ENCODE assay signal across 30 mouse cellular contexts in genomic region chr4:127545106-127545505, GRCm38 (mm10).
"Had no signal": no experiment of that assay in that cellular context is flagged by ENCODE, and none has a peak within 500 bp of the region (broad histone marks: within the 10 kb centered on the region; RNA-seq: fewer than 3 reads in every experiment).

No protein-coding gene starts in this region.

- ATAC-seq: liver, embryonic 12.5 days; liver, postnatal 0 days; lung, postnatal 0 days; midbrain, embryonic 15.5 days; midbrain, embryonic 16.5 days had no signal

- H3K27me3 ChIP-seq: limb, embryonic 12.5 days; limb, embryonic 13.5 days; limb, embryonic 15.5 days; liver, embryonic 12.5 days; liver, embryonic 13.5 days; liver, embryonic 15.5 days; lung, embryonic 15.5 days; megakaryocyte, embryonic 14.5 days; midbrain, embryonic 15.5 days; neural tube, embryonic 12.5 days had no signal

- H3K4me1 ChIP-seq: limb, embryonic 12.5 days; limb, embryonic 13.5 days; limb, embryonic 15.5 days; liver, embryonic 12.5 days; liver, embryonic 13.5 days; liver, embryonic 15.5 days; lung, embryonic 15.5 days; megakaryocyte, embryonic 14.5 days; midbrain, embryonic 10.5 days; midbrain, embryonic 12.5 days; neural tube, embryonic 12.5 days had no signal

- DNase-seq: left cerebral cortex, postnatal 4 days; liver; liver, embryonic 13.5 days; liver, postnatal 0 days; lung, adult 18-20 months; lung, adult 2 months; lung, embryonic 14.5 days; lung, postnatal 10 days; lung, postnatal 14 days; lung, postnatal 36 days; lung, postnatal 4 days; midbrain, embryonic 14.5 days had no signal

- H3K27ac ChIP-seq: limb, embryonic 10.5 days; limb, embryonic 12.5 days; limb, embryonic 13.5 days; limb, embryonic 15.5 days; liver, embryonic 12.5 days; liver, embryonic 13.5 days; liver, embryonic 14.5 days; liver, embryonic 15.5 days; lung, embryonic 15.5 days; macrophage; midbrain, embryonic 10.5 days; midbrain, embryonic 12.5 days; midbrain, embryonic 15.5 days; neural tube, embryonic 12.5 days had no signal

- H3K9ac ChIP-seq: limb, embryonic 12.5 days; limb, embryonic 13.5 days; limb, embryonic 15.5 days; liver, embryonic 12.5 days; liver, embryonic 13.5 days; liver, embryonic 14.5 days; liver, embryonic 15.5 days; liver, postnatal 0 days; lung, embryonic 14.5 days; lung, embryonic 15.5 days; midbrain, embryonic 12.5 days; midbrain, embryonic 15.5 days; neural tube, embryonic 12.5 days had no signal

- H3K9me3 ChIP-seq: limb, embryonic 10.5 days; limb, embryonic 12.5 days; limb, embryonic 13.5 days; limb, embryonic 15.5 days; liver, embryonic 12.5 days; liver, embryonic 13.5 days; liver, embryonic 15.5 days; lung, embryonic 15.5 days; midbrain, embryonic 10.5 days; midbrain, embryonic 12.5 days; midbrain, embryonic 15.5 days; neural tube, embryonic 12.5 days had no signal

- H3K36me3 ChIP-seq: limb, embryonic 10.5 days; limb, embryonic 12.5 days; limb, embryonic 13.5 days; limb, embryonic 15.5 days; liver, embryonic 12.5 days; liver, embryonic 13.5 days; liver, embryonic 15.5 days; lung, embryonic 15.5 days; midbrain, embryonic 10.5 days; midbrain, embryonic 12.5 days; midbrain, embryonic 15.5 days; neural tube, embryonic 12.5 days had no signal

- H3K4me3 ChIP-seq: limb, embryonic 10.5 days; limb, embryonic 12.5 days; limb, embryonic 13.5 days; limb, embryonic 15.5 days; liver, embryonic 12.5 days; liver, embryonic 13.5 days; liver, embryonic 15.5 days; lung, embryonic 15.5 days; megakaryocyte, embryonic 14.5 days; midbrain, embryonic 10.5 days; midbrain, embryonic 12.5 days; midbrain, embryonic 15.5 days; myocyte; neural tube, embryonic 12.5 days had no signal

- H3K4me2 ChIP-seq: limb, embryonic 12.5 days; limb, embryonic 13.5 days; limb, embryonic 15.5 days; liver, embryonic 11.5 days; liver, embryonic 12.5 days; liver, embryonic 13.5 days; liver, embryonic 15.5 days; lung, embryonic 14.5 days; lung, embryonic 15.5 days; midbrain, embryonic 12.5 days; midbrain, embryonic 15.5 days; neural tube, embryonic 12.5 days had no signal
